Mouse (Mus musculus) myocyte (in vitro differentiated cells): ENCODE results near the gene Focad.

Source experiments
- CEBPB ChIP-seq: IDR thresholded peaks from 2 replicates; pipeline ENCODE4 v1.6.1; 2011; ENCODE audit warnings: mild to moderate bottlenecking, moderate library complexity; ENCODE audit not compliant: poor library complexity, insufficient read depth, severe bottlenecking
- E2F4 ChIP-seq: IDR thresholded peaks from one replicate; pipeline ENCODE4 v1.6.1; 2011; ENCODE audit warnings: mild to moderate bottlenecking, control low read depth, moderate library complexity; ENCODE audit not compliant: insufficient read depth
- MAX ChIP-seq: IDR thresholded peaks from one replicate; pipeline ENCODE4 v1.6.1; 2011; ENCODE audit warnings: low read depth, mild to moderate bottlenecking, control low read depth
- MYOD1 ChIP-seq, 3 experiments: IDR thresholded peaks; one replicate each; pipeline ENCODE4 v1.6.1; 2011; ENCODE audit warnings: control low read depth in 2 of 3, low read depth in 2 of 3, mild to moderate bottlenecking in 2 of 3, moderate library complexity in 1 of 3; ENCODE audit not compliant: insufficient read length in 2 of 3, control insufficient read depth in 1 of 3
- MYOG ChIP-seq, 3 experiments: IDR thresholded peaks; one replicate each; pipeline ENCODE4 v1.6.1; 2011; ENCODE audit warnings: control low read depth in 2 of 3, low read depth in 2 of 3, mild to moderate bottlenecking in 2 of 3; ENCODE audit not compliant: insufficient read length in 2 of 3, control insufficient read depth in 1 of 3, insufficient read depth in 1 of 3
- POLR2A ChIP-seq: IDR thresholded peaks from one replicate; pipeline ENCODE4 v1.6.1; 2011; ENCODE audit warnings: low read depth, mild to moderate bottlenecking, control low read depth, moderate library complexity; ENCODE audit not compliant: insufficient read length
- POLR2AphosphoS2 ChIP-seq: IDR thresholded peaks from one replicate; pipeline ENCODE4 v1.6.1; 2011; ENCODE audit warnings: low read depth, control low read depth; ENCODE audit not compliant: insufficient read length
- REST ChIP-seq: IDR thresholded peaks from one replicate; pipeline ENCODE4 v1.6.1; 2011; ENCODE audit warnings: mild to moderate bottlenecking, control low read depth, moderate library complexity; ENCODE audit not compliant: insufficient read depth, insufficient read length
- TCF12 ChIP-seq: IDR thresholded peaks from one replicate; pipeline ENCODE4 v1.6.1; 2011; ENCODE audit warnings: mild to moderate bottlenecking, control low read depth; ENCODE audit not compliant: poor library complexity, insufficient read depth, severe bottlenecking
- TCF3 ChIP-seq: IDR thresholded peaks from one replicate; pipeline ENCODE4 v1.6.1; 2011; ENCODE audit warnings: low read depth, control low read depth; ENCODE audit not compliant: insufficient read length
- USF1 ChIP-seq: IDR thresholded peaks from one replicate; pipeline ENCODE4 v1.6.1; 2011; ENCODE audit warnings: low read depth, mild to moderate bottlenecking, control low read depth, moderate library complexity

- TF ChIP-seq E2F4 (no peak), POLR2AphosphoS2 (no peak), POLR2A (no peak), MAX (no peak), USF1 (no peak), TCF12 (no peak), CEBPB (no peak), TCF3 (no peak), MYOD1 (IDR thresholded peaks at IDR 0.05; ENCODE audit: control insufficient read depth in 1 of 3, insufficient read length in 2 of 3, low read depth in 2 of 3) (no peak), REST (no peak), MYOG (IDR thresholded peaks at IDR 0.05; ENCODE audit: control insufficient read depth in 1 of 3, insufficient read depth in 1 of 3, insufficient read length in 2 of 3, low read depth in 2 of 3) (no peak)
These were observed 48.1 kb upstream of the Focad start for GRCm38 (mm10) chr4:88046280-88046679.
